Mouse (Mus musculus): ENCODE measurements around the gene Ctsw.

Ctsw gene

GRCm38 (mm10) chr19:5463212-5463611 lies 5.1 kb downstream of the Ctsw start:
- no peak for DNase-seq (ENCODE audit: low spot score in 2 of 2)

DNA sequence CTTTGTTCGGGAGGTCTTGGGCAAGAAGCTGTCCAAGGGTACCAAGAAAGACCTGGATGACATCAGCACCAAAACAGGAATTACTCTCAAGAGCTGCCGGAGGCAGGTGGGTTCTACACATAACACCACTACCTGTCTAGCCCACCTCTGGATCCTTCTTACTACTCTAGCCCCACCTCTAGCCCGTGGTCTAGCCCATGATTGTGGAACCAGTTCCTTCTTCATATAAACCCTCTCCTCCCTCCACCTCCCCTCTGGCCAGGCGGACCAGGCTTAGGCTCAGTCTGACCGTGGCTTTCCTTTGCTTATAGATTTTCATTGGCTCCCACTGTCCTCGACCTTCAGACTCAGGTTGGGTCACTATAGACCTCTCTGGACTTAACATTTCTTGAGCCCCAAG lies 6.9 kb downstream of the Ctsw start:
- no peak for DNase-seq (ENCODE audit: low spot score in 2 of 2)

DNA sequence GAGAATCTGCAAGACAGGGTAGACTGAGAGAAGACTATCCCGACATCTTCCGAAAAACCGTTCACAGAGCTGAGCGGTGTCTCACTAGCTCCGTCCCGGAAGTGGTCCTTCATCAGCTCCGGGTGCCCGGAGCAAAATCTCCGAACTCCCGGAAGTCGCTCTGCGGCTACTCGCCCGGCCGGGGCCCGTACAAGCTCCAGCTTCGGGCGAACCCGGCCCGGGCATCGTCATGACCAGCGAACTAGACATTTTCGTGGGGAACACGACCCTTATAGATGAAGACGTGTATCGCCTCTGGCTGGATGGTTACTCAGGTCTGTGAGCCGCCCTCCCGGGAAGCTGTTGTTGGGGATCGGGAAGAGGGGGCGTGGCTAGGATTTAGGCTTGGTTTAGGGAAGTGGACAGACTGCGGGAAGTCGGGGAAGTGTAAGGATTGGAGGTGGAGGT lies 7.8 kb downstream of the Ctsw start, which contains the start of gene Fibp:
TSS of gene Fibp (plus strand) at position 151 of the 447 bp plus-strand sequence.
- DNase-seq (ENCODE audit: low spot score in 2 of 2): peak; percentile 77 to 83

DNA sequence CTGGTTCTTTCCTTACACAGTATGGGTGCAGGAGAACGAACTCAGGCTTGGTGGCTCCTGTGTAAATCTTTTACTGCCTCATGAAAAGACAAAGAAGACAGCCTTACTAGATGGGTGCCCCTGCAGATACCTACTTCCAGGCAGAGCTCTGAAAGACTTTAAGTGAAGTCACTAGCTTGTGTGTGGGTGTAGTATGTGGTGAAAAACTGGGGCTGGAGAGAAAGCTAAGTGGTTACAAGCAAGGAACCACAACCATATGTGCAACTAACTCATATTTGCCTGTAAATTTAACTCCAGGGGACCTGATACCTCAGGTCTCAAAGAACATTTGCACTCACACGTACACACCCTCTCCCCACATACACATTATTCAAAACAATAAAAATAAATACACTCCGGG lies 8.4 kb downstream of the Ctsw start:
- no peak for DNase-seq (ENCODE audit: low spot score in 2 of 2)

DNA sequence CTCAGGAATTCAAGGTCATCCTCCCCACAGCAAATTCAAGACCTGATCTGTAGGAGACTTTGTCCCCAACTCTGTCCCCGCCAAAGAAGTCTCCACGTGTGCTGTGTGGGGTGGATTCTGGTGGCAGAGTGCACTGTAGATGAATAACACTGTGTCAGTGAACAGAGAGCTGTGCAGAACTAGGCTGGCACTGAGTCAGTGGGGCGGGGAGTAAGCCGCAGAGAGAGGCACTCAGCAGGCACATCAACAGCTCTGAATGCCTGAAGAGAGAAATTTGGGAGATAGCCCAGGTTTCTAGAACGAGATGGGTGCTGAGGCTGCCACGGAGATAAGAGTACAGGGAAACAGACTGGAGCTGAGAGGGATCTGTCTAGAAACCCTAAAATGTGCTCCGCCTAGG lies 9.3 kb downstream of the Ctsw start:
- DNase-seq (ENCODE audit: low spot score in 2 of 2): no peak

- no peak for DNase-seq (ENCODE audit: low spot score in 2 of 2)
Measured at GRCm38 (mm10) chr19:5457746-5458442, 10.4 kb downstream of the Ctsw start, which contains the start of gene Ccdc85b. TSS of gene Ccdc85b (minus strand) at chr19:5457894.

DNA sequence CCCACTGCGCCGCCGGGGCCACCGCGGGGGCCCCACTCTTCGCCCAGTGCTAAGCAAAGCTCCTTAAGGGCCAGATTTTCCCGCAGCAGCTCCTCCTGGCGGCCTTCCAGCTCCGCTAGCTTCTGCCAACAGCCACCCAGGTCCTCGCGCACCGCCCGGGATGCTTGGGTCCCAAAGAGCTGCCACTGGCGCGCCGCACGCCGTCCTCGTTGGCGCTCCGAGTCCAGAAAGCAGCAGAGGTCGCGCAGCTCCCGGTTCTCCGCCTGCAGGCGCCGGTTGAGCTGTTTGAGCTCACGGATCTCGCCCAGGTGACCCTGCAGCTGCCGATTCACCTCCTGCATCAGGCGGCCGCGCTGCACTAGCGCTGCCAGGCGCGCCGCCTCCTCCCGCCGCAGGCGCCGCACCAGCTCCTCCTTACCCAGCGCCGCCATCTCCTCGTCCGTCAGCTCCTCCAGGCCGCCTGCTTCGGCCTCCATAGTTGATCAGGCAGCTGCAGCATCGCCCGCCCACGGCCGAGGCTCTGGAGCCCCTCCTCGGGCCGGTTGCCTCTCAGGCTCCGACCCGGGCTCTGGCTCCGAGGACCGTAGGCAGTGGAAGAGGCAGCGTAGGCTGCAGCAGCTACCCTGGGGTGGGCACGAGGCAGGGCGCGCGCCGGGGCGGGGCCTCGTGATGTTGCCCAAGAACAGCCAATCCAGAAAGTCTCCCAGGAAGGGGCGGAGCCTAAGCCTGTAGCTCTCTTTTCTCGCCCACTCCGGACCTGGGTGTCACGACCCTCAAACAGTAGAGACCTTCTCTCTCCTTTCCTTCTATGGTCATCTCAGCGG lies 11.2 kb downstream of the Ctsw start:
- DNase-seq (ENCODE audit: low spot score in 2 of 2): peak; percentile 94 to 96

- DNase-seq (ENCODE audit: low spot score in 2 of 2): no peak
Measured at GRCm38 (mm10) chr19:5456241-5456921, 11.9 kb downstream of the Ctsw start.

- DNase-seq (ENCODE audit: low spot score in 2 of 2): no peak
Measured at GRCm38 (mm10) chr19:5455568-5455967, 12.7 kb downstream of the Ctsw start.

DNA sequence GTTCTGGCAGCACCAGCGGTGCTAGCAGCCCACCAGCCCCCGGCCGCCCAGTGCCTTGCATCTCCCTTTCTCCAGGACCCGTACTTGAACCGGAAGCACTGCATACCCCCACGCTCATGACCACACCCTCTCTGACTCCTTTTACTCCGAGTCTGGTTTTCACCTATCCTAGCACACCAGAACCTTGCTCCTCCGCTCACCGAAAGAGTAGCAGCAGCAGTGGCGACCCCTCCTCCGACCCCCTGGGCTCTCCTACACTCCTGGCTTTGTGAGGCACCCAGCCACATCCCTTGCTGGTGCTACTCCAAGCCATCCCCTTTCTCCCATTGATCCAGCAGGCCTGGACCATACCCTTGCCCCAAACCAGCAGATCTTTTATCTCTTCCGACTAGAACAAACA lies 13.3 kb downstream of the Ctsw start:
- DNase-seq (ENCODE audit: low spot score in 2 of 2): no peak

- DNase-seq (ENCODE audit: low spot score in 2 of 2): no peak
Measured at GRCm38 (mm10) chr19:5451766-5452165, 16.5 kb downstream of the Ctsw start.

GRCm38 (mm10) chr19:5449673-5450072 lies 18.6 kb downstream of the Ctsw start:
- no peak for DNase-seq (ENCODE audit: low spot score in 2 of 2)

DNA sequence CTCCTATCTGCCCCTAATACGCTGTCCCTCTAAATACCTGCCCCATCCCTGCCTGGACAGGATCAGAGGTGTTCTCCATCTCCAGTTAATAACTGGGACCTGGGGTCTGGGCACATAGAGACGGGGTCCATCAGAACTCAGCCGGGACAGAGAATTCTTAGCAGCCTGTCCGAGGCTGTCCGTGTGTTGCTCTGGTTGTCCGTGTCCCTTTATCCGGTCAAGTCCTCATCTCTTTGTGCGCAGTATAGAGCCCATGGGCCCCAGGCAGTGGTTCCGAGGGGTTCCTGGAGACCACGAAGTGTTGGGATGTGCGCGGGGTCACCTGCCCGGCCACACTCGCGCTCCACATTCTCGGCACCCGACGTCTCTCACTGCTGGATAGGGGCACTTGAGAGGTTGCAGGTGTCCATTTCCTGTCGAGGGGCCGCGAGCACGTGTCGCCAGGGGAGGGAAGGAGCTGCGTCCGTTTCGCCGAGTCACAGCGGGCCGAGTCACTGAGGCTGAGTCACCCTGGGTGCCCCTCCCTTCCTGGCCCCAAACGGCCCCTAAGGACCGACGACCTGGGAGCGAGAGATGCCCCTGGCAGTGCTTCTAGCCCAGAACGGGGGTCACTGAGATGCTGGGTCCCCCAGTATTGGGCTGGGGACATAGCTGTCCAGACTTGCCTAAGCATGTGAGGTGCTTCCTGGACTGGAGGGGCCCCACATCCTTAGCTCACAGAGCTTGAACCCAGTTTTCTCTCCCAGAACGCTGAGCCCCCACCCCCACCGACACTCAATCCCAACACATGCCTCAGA lies 19.8 kb downstream of the Ctsw start:
- DNase-seq (ENCODE audit: low spot score in 2 of 2): no peak

GRCm38 (mm10) chr19:5447515-5448353 lies 20.6 kb downstream of the Ctsw start, which contains the start of gene Fosl1:
TSS of gene Fosl1 (plus strand) at chr19:5447547.
- DNase-seq (ENCODE audit: low spot score in 2 of 2): no peak

DNA sequence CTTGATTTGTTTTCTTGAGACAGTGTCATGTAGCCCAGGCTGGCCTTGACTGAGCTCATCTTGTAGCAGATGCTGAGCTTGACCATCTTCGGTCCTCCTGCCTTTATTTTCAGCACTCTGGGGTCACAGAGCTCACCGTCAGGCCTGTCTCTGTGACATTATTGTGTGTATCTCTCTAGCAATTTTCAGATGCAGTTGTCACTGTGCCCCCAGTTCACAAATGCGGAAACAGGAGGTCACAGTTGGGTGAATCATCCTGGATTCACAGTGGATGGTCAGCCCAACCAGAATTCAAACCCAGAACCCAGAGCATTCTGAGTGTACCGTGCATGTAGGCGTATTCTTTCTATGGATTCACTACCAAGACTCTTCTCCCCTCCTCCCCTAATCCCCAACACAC lies 22.6 kb downstream of the Ctsw start:
- no peak for DNase-seq (ENCODE audit: low spot score in 2 of 2)

- DNase-seq (ENCODE audit: low spot score in 2 of 2): no peak
Measured at GRCm38 (mm10) chr19:5444954-5445353, 23.4 kb downstream of the Ctsw start.

GRCm38 (mm10) chr19:5444371-5444908 lies 23.9 kb downstream of the Ctsw start:
- DNase-seq (ENCODE audit: low spot score in 2 of 2): no peak

DNA sequence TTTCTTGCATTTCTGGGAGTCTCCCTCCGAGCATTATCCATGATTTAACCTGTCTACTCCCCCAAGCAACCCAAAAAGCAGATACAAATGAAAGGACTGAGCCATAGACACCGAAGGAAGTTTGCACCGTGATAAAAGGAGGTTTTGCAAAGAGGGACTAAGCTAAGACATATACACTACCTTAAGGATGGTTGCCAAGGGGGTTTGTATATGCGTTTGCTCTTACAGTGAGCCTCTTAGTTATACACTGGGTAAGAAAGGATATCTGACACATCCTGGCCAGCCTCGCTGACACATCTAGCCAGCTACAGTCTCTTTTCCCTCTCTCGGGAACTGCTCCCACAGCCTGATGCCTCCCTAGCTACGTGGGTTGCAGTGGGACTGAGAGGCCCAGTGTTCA lies 34.4 kb downstream of the Ctsw start:
- DNase-seq (ENCODE audit: low spot score in 2 of 2): no peak

GRCm38 (mm10) chr19:5432992-5433852 lies 35.1 kb downstream of the Ctsw start:
- DNase-seq (ENCODE audit: low spot score in 2 of 2): no peak

Measured in frontal cortex, postnatal 14 days (tissue).